Mouse (Mus musculus) E14TG2a.4 (cell line): ENCODE measurements at regions not wholly inside any gene's neighbourhood (a gene's known extent, or its start where the extent isn't known, plus 50 kb on each side); places are given as distances from the start of the nearest gene placed in this dataset.

ENCODE experiments used
- CTCF ChIP-seq: conservative IDR thresholded peaks from 2 replicates; pipeline ENCODE4 v1.5.1; 2014; ENCODE audit warnings: low read length
- NANOG ChIP-seq: IDR thresholded peaks from 2 replicates; pipeline ENCODE4 v1.6.1; 2014; ENCODE audit warnings: borderline replicate concordance, low read length, mixed read lengths
- POU5F1 ChIP-seq: IDR thresholded peaks from 2 replicates; pipeline ENCODE4 v1.6.1; 2014; ENCODE audit warnings: low read length, borderline replicate concordance

DNA sequence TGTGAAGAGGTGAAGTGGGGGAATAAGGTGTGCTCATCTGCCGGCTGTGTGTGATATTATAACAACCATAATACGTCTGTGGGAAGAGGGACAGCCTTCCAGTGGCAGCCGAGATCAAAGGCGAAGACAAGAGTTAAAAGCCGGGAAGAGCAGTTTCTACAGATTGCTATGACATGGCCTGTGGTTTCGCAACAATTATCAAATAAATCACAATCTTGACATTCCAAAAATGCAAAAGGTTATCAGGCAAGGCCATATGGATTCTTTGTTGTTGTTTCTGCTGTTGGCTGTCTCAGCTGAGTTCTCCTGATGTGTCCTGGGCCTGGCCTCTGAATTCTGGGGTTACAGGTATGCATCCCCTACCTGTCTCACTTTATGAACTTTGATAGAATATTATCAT is 235.9 kb downstream of the Hhipl2 start:
- no peak for TF ChIP-seq CTCF
- no peak for TF ChIP-seq POU5F1
- no peak for TF ChIP-seq NANOG
